Mouse (Mus musculus): ENCODE measurements around the gene Mafg. TPM values are rescaled to one million over a fixed set of nuclear protein-coding genes. Genes with fewer than 3 reads are reported as not detected.
A peak's percentile ranks its signal among the peaks of the same experiment; 100 is the strongest.

Mafg gene
- polyA plus RNA-seq, 1 experiment from 2014 or later: 20.2 TPM

DNA sequence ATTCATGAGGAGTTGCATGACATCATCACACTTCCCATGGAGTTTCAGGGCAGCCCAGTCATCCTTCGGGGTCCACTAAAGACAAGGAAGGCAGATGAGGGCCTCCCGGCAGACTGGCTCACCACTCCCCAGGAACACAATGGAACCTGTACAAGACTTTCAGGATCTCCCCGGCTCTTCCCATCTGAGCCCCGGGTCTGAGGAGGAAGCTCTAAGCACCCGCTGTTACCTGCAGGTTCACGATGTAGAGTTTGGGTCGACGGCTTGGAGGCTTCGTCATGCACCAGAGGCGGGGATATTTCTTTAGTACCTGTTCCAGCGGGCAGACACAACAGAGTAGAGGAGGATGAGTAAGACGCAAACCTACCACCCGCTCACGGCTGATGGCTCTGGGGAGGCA lies 13.2 kb downstream of the Mafg start:
- no peak overlapping the region for H3K9ac ChIP-seq (ENCODE audit: low read depth, low read length)
- H3K27me3 ChIP-seq (ENCODE audit: control insufficient read depth, insufficient read depth, low read length): no peaks in the 10 kb centered on the region
- H3K36me3 ChIP-seq (ENCODE audit: control insufficient read depth, insufficient read depth, low read length): peaks cover 16% of the 10 kb centered on the region; the same call in 1 of the 2 replicates
- ATAC-seq (replicated peaks; ENCODE audit: insufficient number of reproducible peaks, low FRiP score, low TSS enrichment): no peak
- WGBS (ENCODE audit: insufficient replicate concordance): 93% methylated on average over 14 of the region's 14 CpGs
- H3K4me1 ChIP-seq (ENCODE audit: control insufficient read depth, insufficient read depth, low read length): peaks cover 21% of the 10 kb centered on the region
- no peak overlapping the region for H3K4me3 ChIP-seq (ENCODE audit: low read depth, low read length)
- H3K9me3 ChIP-seq (replicated peaks; ENCODE audit: control insufficient read depth, low read length): no peaks in the 10 kb centered on the region
- H3K4me2 ChIP-seq: no peak overlapping the region
- H3K27ac ChIP-seq (ENCODE audit: low read depth, low read length): no peak overlapping the region

DNA sequence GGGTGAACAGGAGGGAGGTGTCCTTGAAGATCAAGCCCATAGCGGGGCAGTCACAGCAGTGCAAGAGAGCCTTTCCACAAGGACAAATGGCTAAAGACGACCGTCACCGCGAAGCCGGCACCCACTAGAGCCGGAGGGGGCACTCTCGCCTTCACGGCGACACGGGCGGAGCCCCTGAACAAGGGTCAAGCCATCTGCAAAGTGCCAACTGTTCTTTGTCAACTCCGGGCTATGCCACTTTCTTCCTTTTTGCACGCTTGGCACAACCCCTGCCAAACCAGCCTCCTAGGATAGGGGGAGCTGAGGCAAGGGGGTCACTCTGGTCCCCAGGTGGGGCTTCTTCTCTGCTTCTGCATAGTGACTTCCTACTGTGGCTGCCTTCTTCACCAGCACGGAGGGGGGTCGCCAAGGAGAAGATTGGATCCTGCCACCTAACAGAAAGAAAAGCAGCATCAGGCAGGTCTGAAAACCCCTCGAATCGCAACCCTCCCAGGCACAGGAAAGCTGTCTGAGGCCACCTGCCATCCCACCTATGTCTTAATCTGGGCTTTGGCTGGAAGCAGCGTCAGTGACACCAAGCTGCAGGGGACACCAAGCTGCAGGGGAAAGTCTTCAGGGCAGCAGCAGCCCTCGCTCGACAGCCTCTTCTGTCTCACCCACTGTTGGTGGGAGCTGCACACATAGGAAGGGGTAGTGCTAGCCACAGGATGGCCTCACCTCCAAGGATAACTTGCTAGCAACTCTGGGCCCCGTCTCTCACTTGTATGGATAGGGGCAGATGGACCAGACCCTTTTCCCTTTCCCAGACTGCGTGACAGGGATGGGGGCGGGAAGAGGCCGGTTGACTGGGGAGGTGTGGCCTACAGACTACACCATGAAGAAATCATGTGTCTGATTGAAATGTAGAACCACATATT lies 14.5 kb downstream of the Mafg start:
- Histone ChIP-seq H3K9ac (ENCODE audit: low read depth, low read length) (no peak overlapping the region), H3K36me3 (ENCODE audit: control insufficient read depth, insufficient read depth, low read length) (peaks cover 16% of the 10 kb centered on the region; the same call in 1 of the 2 replicates)

DNA sequence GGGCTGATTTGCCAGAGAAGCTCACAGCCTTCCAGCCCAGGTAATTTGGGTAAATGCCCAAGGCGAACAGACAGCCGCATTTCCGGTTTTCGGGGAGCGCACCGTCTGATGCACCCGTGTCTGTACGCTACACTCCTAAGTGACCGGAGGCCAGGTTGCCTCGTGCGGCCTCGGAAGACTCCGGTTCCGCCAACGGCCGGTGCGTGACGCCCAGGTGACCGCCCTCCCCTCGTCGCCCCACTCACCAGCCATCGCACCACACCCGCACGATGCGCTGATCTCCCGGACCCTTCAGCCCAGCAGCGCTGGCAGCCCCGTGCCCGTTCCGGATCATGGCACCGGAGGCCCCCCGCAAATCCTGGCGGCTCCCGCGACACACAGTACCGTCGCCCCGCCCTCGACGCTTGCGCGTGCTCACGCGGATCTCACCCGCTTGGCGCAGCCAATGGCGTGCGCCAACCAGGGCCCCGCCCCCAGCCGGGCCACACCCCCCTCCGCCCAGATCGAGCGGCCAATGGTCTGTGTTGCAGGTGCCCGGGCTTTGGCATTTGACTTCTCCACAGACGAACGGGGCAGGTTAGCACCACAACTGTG lies 15.8 kb downstream of the Mafg start, which contains the start of gene Pcyt2:
Gene Pcyt2 (minus strand): TSS at position 418 of the 594 bp plus-strand sequence.
- peaks cover 22% of the 10 kb centered on the region for H3K36me3 ChIP-seq (ENCODE audit: control insufficient read depth, insufficient read depth, low read length)
- ATAC-seq (replicated peaks; ENCODE audit: insufficient number of reproducible peaks, low FRiP score, low TSS enrichment): peak; percentile 93
- peak within 1 kb of the TSS; percentile 93 for H3K4me2 ChIP-seq

More for the DNA sequence above, 14.5 kb downstream of the Mafg start:
- H3K27ac ChIP-seq (ENCODE audit: low read depth, low read length): no peak overlapping the region
- no peaks in the 10 kb centered on the region for H3K27me3 ChIP-seq (ENCODE audit: control insufficient read depth, insufficient read depth, low read length)
- H3K4me3 ChIP-seq (ENCODE audit: low read depth, low read length): no peak overlapping the region
- H3K9me3 ChIP-seq (replicated peaks; ENCODE audit: control insufficient read depth, low read length): no peaks in the 10 kb centered on the region
- ATAC-seq (replicated peaks; ENCODE audit: insufficient number of reproducible peaks, low FRiP score, low TSS enrichment): no peak
- H3K4me2 ChIP-seq: no peak overlapping the region
- peaks cover 14% of the 10 kb centered on the region for H3K4me1 ChIP-seq (ENCODE audit: control insufficient read depth, insufficient read depth, low read length)
- 88% methylated on average over 25 of the region's 25 CpGs for WGBS (ENCODE audit: insufficient replicate concordance)

GRCm38 (mm10) chr11:120616617-120617294 lies 16.6 kb downstream of the Mafg start:
- peak overlapping the region; percentile 82 for H3K4me3 ChIP-seq (ENCODE audit: low read depth, low read length)
- WGBS (ENCODE audit: insufficient replicate concordance): 31% methylated on average over 4 of the region's 4 CpGs
- H3K27ac ChIP-seq (ENCODE audit: low read depth, low read length): peak overlapping the region; percentile 64
- peak overlapping the region; percentile 86 for H3K9ac ChIP-seq (ENCODE audit: low read depth, low read length)
- H3K4me2 ChIP-seq: peak overlapping the region; percentile 93
- H3K9me3 ChIP-seq (replicated peaks; ENCODE audit: control insufficient read depth, low read length): no peaks in the 10 kb centered on the region
- ATAC-seq (replicated peaks; ENCODE audit: insufficient number of reproducible peaks, low FRiP score, low TSS enrichment): no peak
- H3K4me1 ChIP-seq (ENCODE audit: control insufficient read depth, insufficient read depth, low read length): peaks cover 12% of the 10 kb centered on the region
- H3K36me3 ChIP-seq (ENCODE audit: control insufficient read depth, insufficient read depth, low read length): peaks cover 27% of the 10 kb centered on the region
- no peaks in the 10 kb centered on the region for H3K27me3 ChIP-seq (ENCODE audit: control insufficient read depth, insufficient read depth, low read length)

More for the DNA sequence above, 15.8 kb downstream of the Mafg start, which contains the start of gene Pcyt2:
- Histone ChIP-seq H3K9ac (ENCODE audit: low read depth, low read length) (peak within 1 kb of the TSS; percentile 86), H3K9me3 (replicated peaks; ENCODE audit: control insufficient read depth, low read length) (no peaks in the 10 kb centered on the region), H3K27me3 (ENCODE audit: control insufficient read depth, insufficient read depth, low read length) (no peaks in the 10 kb centered on the region), H3K27ac (ENCODE audit: low read depth, low read length) (peak within 1 kb of the TSS; percentile 64), H3K4me3 (ENCODE audit: low read depth, low read length) (peak within 1 kb of the TSS; percentile 82), H3K4me1 (ENCODE audit: control insufficient read depth, insufficient read depth, low read length) (peaks cover 12% of the 10 kb centered on the region)
- 1% methylated on average over 56 of the region's 56 CpGs for WGBS (ENCODE audit: insufficient replicate concordance)

GRCm38 (mm10) chr11:120615606-120616203 lies 17.7 kb downstream of the Mafg start:
- Histone ChIP-seq H3K4me1 (ENCODE audit: control insufficient read depth, insufficient read depth, low read length) (peaks cover 12% of the 10 kb centered on the region), H3K36me3 (ENCODE audit: control insufficient read depth, insufficient read depth, low read length) (peaks cover 31% of the 10 kb centered on the region), H3K27ac (ENCODE audit: low read depth, low read length) (no peak overlapping the region), H3K9ac (ENCODE audit: low read depth, low read length) (no peak overlapping the region; the same call in 1 of the 2 replicates), H3K9me3 (replicated peaks; ENCODE audit: control insufficient read depth, low read length) (no peaks in the 10 kb centered on the region), H3K4me3 (ENCODE audit: low read depth, low read length) (no peak overlapping the region), H3K4me2 (no peak overlapping the region), H3K27me3 (ENCODE audit: control insufficient read depth, insufficient read depth, low read length) (no peaks in the 10 kb centered on the region)
- 92% methylated on average over 11 of the region's 11 CpGs for WGBS (ENCODE audit: insufficient replicate concordance)
- no peak for ATAC-seq (replicated peaks; ENCODE audit: insufficient number of reproducible peaks, low FRiP score, low TSS enrichment)

DNA sequence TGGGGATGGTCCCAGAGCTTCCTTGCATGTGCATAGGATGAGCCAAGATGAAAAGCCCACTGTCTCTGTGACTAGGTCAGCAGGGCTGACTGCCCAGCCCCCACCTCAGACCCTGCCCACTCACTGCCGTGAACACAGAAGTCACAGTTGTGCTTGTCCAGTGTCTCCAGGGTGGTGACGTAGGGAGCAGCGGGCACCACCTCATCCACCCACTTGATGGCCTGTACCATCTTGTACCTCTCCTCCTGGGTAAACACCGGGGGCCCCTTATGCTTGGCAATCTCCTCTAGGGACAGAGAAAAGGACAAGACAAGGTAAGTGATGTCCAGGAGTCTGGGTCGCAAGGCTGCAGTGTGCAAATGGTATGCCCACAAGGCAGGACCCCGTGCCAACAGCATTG lies 18.2 kb downstream of the Mafg start:
- Histone ChIP-seq H3K4me2 (no peak overlapping the region), H3K4me3 (ENCODE audit: low read depth, low read length) (no peak overlapping the region), H3K36me3 (ENCODE audit: control insufficient read depth, insufficient read depth, low read length) (peaks cover 28% of the 10 kb centered on the region), H3K9ac (ENCODE audit: low read depth, low read length) (no peak overlapping the region), H3K9me3 (replicated peaks; ENCODE audit: control insufficient read depth, low read length) (no peaks in the 10 kb centered on the region), H3K4me1 (ENCODE audit: control insufficient read depth, insufficient read depth, low read length) (peaks cover 12% of the 10 kb centered on the region), H3K27ac (ENCODE audit: low read depth, low read length) (no peak overlapping the region), H3K27me3 (ENCODE audit: control insufficient read depth, insufficient read depth, low read length) (no peaks in the 10 kb centered on the region)
- WGBS (ENCODE audit: insufficient replicate concordance): 88% methylated on average over 6 of the region's 6 CpGs
- ATAC-seq (replicated peaks; ENCODE audit: insufficient number of reproducible peaks, low FRiP score, low TSS enrichment): no peak

DNA sequence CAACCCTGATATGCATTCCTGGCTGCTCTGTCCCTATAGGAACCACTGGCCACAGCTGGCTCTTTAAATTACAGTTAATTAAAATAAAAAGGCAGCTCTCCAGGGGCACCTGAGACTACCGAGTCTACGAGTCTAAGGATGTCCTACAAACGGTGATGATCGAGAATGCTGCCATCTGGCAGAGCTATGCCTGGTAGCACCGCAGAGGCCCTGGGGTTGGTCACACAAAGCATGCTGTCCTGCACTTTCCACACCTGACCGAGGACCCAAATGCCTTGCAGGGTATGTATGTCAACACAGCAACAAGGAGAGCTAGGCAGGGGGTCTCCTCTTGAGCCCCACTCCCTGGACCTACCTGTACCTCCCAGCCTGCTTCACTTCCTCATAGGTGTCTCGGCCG lies 19.4 kb downstream of the Mafg start:
- Histone ChIP-seq H3K9me3 (replicated peaks; ENCODE audit: control insufficient read depth, low read length) (no peaks in the 10 kb centered on the region), H3K36me3 (ENCODE audit: control insufficient read depth, insufficient read depth, low read length) (peaks cover 23% of the 10 kb centered on the region)
- 86% methylated on average over 8 of the region's 8 CpGs for WGBS (ENCODE audit: insufficient replicate concordance)

GRCm38 (mm10) chr11:120613481-120613972 lies 19.9 kb downstream of the Mafg start:
- Histone ChIP-seq H3K9me3 (replicated peaks; ENCODE audit: control insufficient read depth, low read length) (no peaks in the 10 kb centered on the region), H3K9ac (ENCODE audit: low read depth, low read length) (no peak overlapping the region), H3K36me3 (ENCODE audit: control insufficient read depth, insufficient read depth, low read length) (peaks cover 21% of the 10 kb centered on the region), H3K27me3 (ENCODE audit: control insufficient read depth, insufficient read depth, low read length) (no peaks in the 10 kb centered on the region), H3K4me2 (no peak overlapping the region), H3K27ac (ENCODE audit: low read depth, low read length) (no peak overlapping the region), H3K4me1 (ENCODE audit: control insufficient read depth, insufficient read depth, low read length) (peaks cover 25% of the 10 kb centered on the region), H3K4me3 (ENCODE audit: low read depth, low read length) (no peak overlapping the region)
- 87% methylated on average over 10 of the region's 10 CpGs for WGBS (ENCODE audit: insufficient replicate concordance)
- ATAC-seq (replicated peaks; ENCODE audit: insufficient number of reproducible peaks, low FRiP score, low TSS enrichment): no peak

More for the DNA sequence above, 19.4 kb downstream of the Mafg start:
- no peak overlapping the region for H3K27ac ChIP-seq (ENCODE audit: low read depth, low read length)
- peaks cover 20% of the 10 kb centered on the region for H3K4me1 ChIP-seq (ENCODE audit: control insufficient read depth, insufficient read depth, low read length)
- no peaks in the 10 kb centered on the region for H3K27me3 ChIP-seq (ENCODE audit: control insufficient read depth, insufficient read depth, low read length)
- ATAC-seq (replicated peaks; ENCODE audit: insufficient number of reproducible peaks, low FRiP score, low TSS enrichment): no peak
- H3K9ac ChIP-seq (ENCODE audit: low read depth, low read length): no peak overlapping the region
- no peak overlapping the region for H3K4me3 ChIP-seq (ENCODE audit: low read depth, low read length)
- no peak overlapping the region for H3K4me2 ChIP-seq
